Mouse (Mus musculus): ENCODE results near the gene Tmem53.

DNA sequence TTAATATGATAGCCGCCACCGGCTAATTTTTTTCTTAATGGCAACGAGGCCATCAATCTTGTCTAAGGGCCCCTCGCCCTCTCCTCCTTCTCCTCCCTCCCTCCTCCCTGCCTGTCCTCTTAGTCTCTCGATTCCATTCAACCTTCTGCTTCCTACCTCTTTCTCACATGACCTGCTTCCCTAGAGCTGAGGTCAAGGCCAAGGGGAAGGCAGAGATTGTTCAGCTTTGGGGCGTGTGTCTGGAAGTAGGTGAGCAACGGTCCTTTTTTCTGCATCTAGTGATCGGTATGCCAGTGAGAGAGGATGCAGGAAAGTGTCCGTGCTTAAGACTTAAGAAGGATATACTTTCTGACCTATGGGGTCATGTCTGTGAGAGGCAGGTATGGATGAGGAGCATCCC, 46.1 kb downstream of the Tmem53 start:
- no peak for TF ChIP-seq POLR2A (IDR thresholded peaks at IDR 0.05; ENCODE audit: borderline replicate concordance, insufficient read depth, low read length)
- TF ChIP-seq CTCF (IDR thresholded peaks at IDR 0.05; ENCODE audit: borderline replicate concordance, insufficient read depth, low read depth, low read length), result no peak
